Mouse (Mus musculus) liver, embryonic 14.5 days (tissue): ENCODE results near the gene Cobll1. TPM values are rescaled to one million over a fixed set of nuclear protein-coding genes. Genes with fewer than 3 reads are reported as not detected.

ENCODE experiments used
- ATAC-seq: fragments of 200-750 bp; cut with Nextera tagmentation; 2 replicates; pipeline ENCODE4 v1.8.0; 2017; ENCODE audit warnings: moderate number of reproducible peaks, mild to moderate bottlenecking, moderate library complexity; ENCODE audit not compliant: insufficient read depth
- DNase-seq, 3 experiments: peaks; one replicate each; pipeline ENCODE4 v3.0.0-alpha.2; 2012 to 2013; ENCODE audit warnings: low read depth in 3 of 3, low spot score in 3 of 3
- H3K27ac ChIP-seq: fragments of 300-500 bp; sonication (generic); 2 replicates; pipeline ENCODE4 v1.5.1; 2014; ENCODE audit warnings: moderate library complexity, mild to moderate bottlenecking, control low read depth, inconsistent platforms
- H3K27me3 ChIP-seq: fragments of 300-500 bp; sonication (generic); 2 replicates; pipeline ENCODE4 v1.6.1; 2014; ENCODE audit warnings: mild to moderate bottlenecking, low read length, moderate library complexity; ENCODE audit not compliant: control insufficient read depth, insufficient read depth
- H3K36me3 ChIP-seq: fragments of 300-500 bp; sonication (generic); replicated peaks from 2 replicates; pipeline ENCODE4 v1.6.1; 2014; ENCODE audit warnings: low read depth; ENCODE audit not compliant: control insufficient read depth, insufficient read depth
- H3K4me1 ChIP-seq, 2 experiments: fragments of 200-500 bp in 1 of 2; fragments of 300-500 bp in 1 of 2; sonication (generic) in 1 of 2; replicated peaks; 2 replicates each; pipeline ENCODE4 v1.6.1; 2012 to 2014; ENCODE audit warnings: antibody characterized with exemption in 1 of 2, inconsistent platforms in 1 of 2, low read length in 1 of 2; ENCODE audit not compliant: control insufficient read depth in 2 of 2, insufficient read depth in 2 of 2
- H3K4me2 ChIP-seq: fragments of 300-500 bp; sonication (generic); 2 replicates; pipeline ENCODE4 v1.6.1; 2014; ENCODE audit warnings: low read depth, mild to moderate bottlenecking, control low read depth, moderate library complexity
- H3K4me3 ChIP-seq, 2 experiments: fragments of 200-500 bp in 1 of 2; fragments of 300-500 bp in 1 of 2; sonication (generic) in 1 of 2; 2 replicates each; pipeline ENCODE4 v1.5.1; 2012 to 2014; ENCODE audit warnings: low read depth in 2 of 2, low read length in 2 of 2, mild to moderate bottlenecking in 2 of 2, control low read depth in 1 of 2, inconsistent platforms in 1 of 2, moderate library complexity in 1 of 2; ENCODE audit not compliant: insufficient read depth in 1 of 2
- H3K9ac ChIP-seq: fragments of 300-500 bp; sonication (generic); replicated peaks from 2 replicates; pipeline ENCODE4 v1.6.1; 2014; ENCODE audit warnings: mild to moderate bottlenecking, control low read depth, moderate library complexity
- H3K9me3 ChIP-seq: fragments of 300-500 bp; sonication (generic); 2 replicates; pipeline ENCODE4 v1.6.1; 2016; ENCODE audit warnings: low read length, mixed read lengths; ENCODE audit not compliant: control insufficient read depth
- CTCF ChIP-seq: IDR thresholded peaks from 2 replicates; pipeline ENCODE4 v1.5.1; 2016; ENCODE audit warnings: antibody characterized with exemption, low read depth, control low read depth
- EP300 ChIP-seq: IDR thresholded peaks from 2 replicates; pipeline ENCODE4 v1.6.1; 2016; ENCODE audit warnings: antibody characterized with exemption, low read depth
- WGBS: fragments of 180-500 bp; shearing (Covaris S2); extraction: QIAGEN DNeasy Blood & Tissue Kit; methylation state at CpG from one replicate; pipeline ENCODE4 v1.1.7; 2014; ENCODE audit not compliant: insufficient replicate concordance; 5-methylcytosine and 5-hydroxymethylcytosine counted together
- polyA plus RNA-seq, 2 experiments: library from polyadenylated mRNA; depleted of rRNA in 1 of 2; stranded (reverse) in 1 of 2; unstranded in 1 of 2; fragments of >200 nt; fragmentation: Nextera tagmentation in 1 of 2; extraction: Ambion mirVana in 1 of 2; gene quantifications; 2 replicates each; pipeline versions ENCODE4 v1.2.1 to v1.2.3; 2012 to 2014

The Cobll1 gene
- polyA plus RNA-seq, 2 experiments, result 2.6 to 3.3 TPM

- no peak overlapping the region for H3K4me2 ChIP-seq
- H3K4me3 ChIP-seq, result no peak overlapping the region
- no peak overlapping the region for H3K27ac ChIP-seq
- H3K9ac ChIP-seq, result no peak overlapping the region
- DNase-seq (no peak), ATAC-seq (no peak)
- no peak for TF ChIP-seq CTCF
- no peak for TF ChIP-seq EP300
- no peaks in the 10 kb centered on the region; a peak in 1 of 4 replicates for H3K4me1 ChIP-seq
- H3K36me3 ChIP-seq, result no peaks in the 10 kb centered on the region
- WGBS, result 61% methylated on average over 6 of the region's 6 CpGs
- H3K27me3 ChIP-seq, result no peaks in the 10 kb centered on the region
- H3K9me3 ChIP-seq, result no peaks in the 10 kb centered on the region
Observed at GRCm38 (mm10) chr2:65227154-65227897, 11.9 kb downstream of the Cobll1 start.

GRCm38 (mm10) chr2:65226494-65226893, 12.7 kb downstream of the Cobll1 start:
- no peak for TF ChIP-seq EP300
- TF ChIP-seq CTCF, result no peak
- Histone ChIP-seq H3K9ac (no peak overlapping the region), H3K27ac (no peak overlapping the region), H3K4me2 (no peak overlapping the region), H3K4me1 (no peaks in the 10 kb centered on the region; a peak in 1 of 4 replicates), H3K27me3 (no peaks in the 10 kb centered on the region), H3K36me3 (no peaks in the 10 kb centered on the region), H3K9me3 (no peaks in the 10 kb centered on the region), H3K4me3 (no peak overlapping the region)
- DNase-seq, result no peak
- no peak for ATAC-seq
- WGBS, result 52% methylated on average over 4 of the region's 4 CpGs

DNA sequence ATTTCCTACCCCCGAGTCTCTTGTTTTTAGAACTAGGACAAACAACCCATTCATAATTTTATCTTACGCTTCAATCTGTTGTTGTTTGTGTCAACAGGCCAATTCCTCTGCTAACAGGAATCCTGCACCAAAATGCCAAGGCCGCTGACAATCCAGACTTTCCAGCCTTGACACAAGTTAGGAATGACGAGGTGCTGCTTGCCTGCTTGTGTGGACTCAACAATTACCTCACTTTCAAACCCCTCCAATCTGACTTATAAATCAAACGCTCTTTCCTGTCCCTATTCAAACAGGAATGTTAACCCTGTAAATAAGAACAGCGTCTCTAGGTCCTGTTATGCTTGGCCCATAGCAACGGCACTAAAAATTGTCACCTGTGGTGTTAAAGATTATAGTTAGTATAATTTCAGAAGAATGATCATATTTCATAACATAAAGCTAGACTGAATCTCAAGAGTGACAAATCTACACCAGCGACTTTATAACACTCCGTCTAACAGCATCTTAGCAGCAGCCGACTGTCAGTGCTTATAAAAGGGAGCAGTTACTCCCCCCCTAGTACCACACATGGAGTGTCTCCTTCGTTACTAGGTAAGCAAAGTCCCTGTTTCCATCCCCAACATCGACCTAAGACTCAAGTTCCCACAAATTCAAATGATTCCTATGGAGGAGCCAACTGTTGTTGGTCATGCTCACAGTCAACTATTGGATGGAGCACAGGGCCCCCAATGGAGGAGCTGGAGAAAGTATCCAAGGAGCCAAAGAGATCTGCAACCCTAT, 15.1 kb downstream of the Cobll1 start:
- Histone ChIP-seq H3K9ac (no peak overlapping the region), H3K27me3 (no peaks in the 10 kb centered on the region), H3K4me2 (no peak overlapping the region), H3K36me3 (no peaks in the 10 kb centered on the region), H3K4me3 (no peak overlapping the region), H3K27ac (no peak overlapping the region), H3K9me3 (no peaks in the 10 kb centered on the region), H3K4me1 (peaks cover 0 to 3% of the 10 kb centered on the region in 2 experiments; a peak in 2 of 4 replicates)
- 64% methylated on average over 12 of the region's 12 CpGs for WGBS
- DNase-seq (no peak), ATAC-seq (no peak)
- TF ChIP-seq CTCF (no peak), EP300 (no peak)

DNA sequence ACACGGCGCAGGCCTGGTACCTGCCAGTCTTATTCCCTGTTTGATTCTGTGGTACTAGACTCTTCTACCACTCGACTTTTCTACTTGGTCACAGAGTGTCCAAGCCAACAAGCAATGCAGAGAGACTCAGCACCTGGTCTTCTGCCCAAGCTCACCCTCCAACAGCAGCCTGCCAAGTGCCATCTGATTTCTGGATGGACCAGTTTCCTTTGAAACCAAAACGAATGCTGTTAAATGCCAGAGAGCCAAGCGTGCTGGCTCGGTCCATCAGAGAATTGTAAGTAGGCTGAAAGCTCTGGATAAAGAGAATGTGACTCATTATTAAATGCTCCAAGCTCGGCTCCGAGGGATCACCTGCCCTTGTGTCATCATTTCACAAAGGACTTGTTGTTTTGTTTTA, 16.2 kb downstream of the Cobll1 start:
- TF ChIP-seq EP300, result no peak
- no peak for TF ChIP-seq CTCF
- Histone ChIP-seq H3K4me2 (no peak overlapping the region), H3K27ac (no peak overlapping the region), H3K9ac (no peak overlapping the region), H3K9me3 (no peaks in the 10 kb centered on the region), H3K4me3 (no peak overlapping the region), H3K36me3 (no peaks in the 10 kb centered on the region), H3K27me3 (no peaks in the 10 kb centered on the region), H3K4me1 (peaks cover 0 to 3% of the 10 kb centered on the region in 2 experiments; a peak in 2 of 4 replicates)
- ATAC-seq (no peak), DNase-seq (no peak)
- WGBS, result 69% methylated on average over 8 of the region's 8 CpGs

- H3K36me3 ChIP-seq, result no peaks in the 10 kb centered on the region
- no peaks in the 10 kb centered on the region for H3K9me3 ChIP-seq
- H3K27ac ChIP-seq, result no peak overlapping the region
- TF ChIP-seq EP300 (no peak), CTCF (no peak)
- ATAC-seq, result no peak
- H3K9ac ChIP-seq, result no peak overlapping the region
- no peaks in the 10 kb centered on the region for H3K27me3 ChIP-seq
- H3K4me2 ChIP-seq, result no peak overlapping the region
- no peak overlapping the region for H3K4me3 ChIP-seq
- DNase-seq, result no peak
- 28% methylated on average over 2 of the region's 2 CpGs for WGBS
- peaks cover 0 to 3% of the 10 kb centered on the region in 2 experiments; a peak in 2 of 4 replicates for H3K4me1 ChIP-seq
Observed at GRCm38 (mm10) chr2:65221646-65222045, 17.6 kb downstream of the Cobll1 start.
